Mouse (Mus musculus): ENCODE measurements around the gene Ifna5. TPM values are rescaled to one million over a fixed set of nuclear protein-coding genes. Genes with fewer than 3 reads are reported as not detected.
"Not testable (repeated sequence)": the region's sequence is repeated elsewhere in the genome, so short reads cannot be mapped to it uniquely, and the experiment has no call there.

Gene Ifna5
- polyA plus RNA-seq, 1 experiment from 2014 or later: not detected

DNA sequence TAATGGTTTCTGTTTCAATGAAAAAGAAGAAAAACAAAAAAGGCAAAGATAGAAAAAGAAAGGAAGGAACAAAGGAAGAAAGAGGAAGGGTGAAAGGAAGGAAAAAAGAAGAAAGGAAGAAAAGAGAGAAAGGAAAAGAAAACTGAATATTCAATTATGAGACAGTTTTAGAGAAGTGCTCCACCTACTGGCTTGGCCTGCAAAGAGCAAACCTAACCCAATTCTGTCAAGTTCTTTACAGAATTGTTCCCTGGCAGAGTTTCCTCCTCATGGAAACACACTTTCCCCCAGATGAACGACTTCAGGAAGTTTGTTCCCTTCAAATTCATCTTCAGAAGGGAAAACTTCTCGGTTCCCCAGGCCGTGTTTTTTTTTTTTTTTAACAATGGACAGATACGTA lies 12.3 kb upstream of the Ifna5 start:
- Histone ChIP-seq H3K4me2 (no peak overlapping the region), H3K9ac (no peak overlapping the region), H3K4me3 (no peak overlapping the region), H3K36me3 (no peaks in the 10 kb centered on the region), H3K9me3 (replicated peaks) (no peaks in the 10 kb centered on the region), H3K27me3 (replicated peaks) (no peaks in the 10 kb centered on the region), H3K27ac (ENCODE audit: poor library complexity, severe bottlenecking) (no peak overlapping the region), H3K4me1 (replicated peaks) (no peaks in the 10 kb centered on the region)
- ATAC-seq (ENCODE audit: insufficient number of reproducible peaks, low FRiP score): no peak
- 25% methylated on average over 4 of the region's 4 CpGs for whole genome bisulfite sequencing

- not testable (repeated sequence) for H3K9me3 ChIP-seq (replicated peaks); H3K27me3 ChIP-seq (replicated peaks); H3K36me3 ChIP-seq; H3K4me1 ChIP-seq (replicated peaks); H3K27ac ChIP-seq (ENCODE audit: poor library complexity, severe bottlenecking); H3K4me2 ChIP-seq; H3K4me3 ChIP-seq; H3K9ac ChIP-seq; ATAC-seq (ENCODE audit: insufficient number of reproducible peaks, low FRiP score)
Measured at GRCm38 (mm10) chr4:88827116-88827515, 8.2 kb upstream of the Ifna5 start, which contains the start of gene Ifna6. Gene Ifna6, plus strand, starts transcription at chr4:88827416.

DNA sequence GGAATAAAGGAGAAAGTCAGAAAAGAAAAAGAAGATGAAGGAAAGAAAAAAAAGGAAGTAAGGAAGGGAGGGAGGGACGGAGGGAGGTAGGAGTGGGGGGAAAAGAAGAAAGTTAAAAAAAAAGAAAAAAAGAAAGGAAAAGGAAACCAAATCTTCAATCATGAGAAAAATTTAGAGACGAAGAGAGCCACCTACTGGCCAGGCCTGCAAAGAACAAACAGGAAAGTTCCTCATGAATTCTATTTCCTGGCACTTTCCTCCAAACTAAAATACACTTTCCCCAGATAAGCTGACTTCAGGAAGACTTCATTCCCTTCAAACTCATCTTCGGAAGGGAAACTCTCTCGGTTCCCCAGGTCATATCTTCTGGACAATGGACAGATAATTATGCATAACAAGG lies 4.8 kb upstream of the Ifna5 start:
- ATAC-seq (ENCODE audit: insufficient number of reproducible peaks, low FRiP score): no peak
- H3K4me2 ChIP-seq: no peak overlapping the region

DNA sequence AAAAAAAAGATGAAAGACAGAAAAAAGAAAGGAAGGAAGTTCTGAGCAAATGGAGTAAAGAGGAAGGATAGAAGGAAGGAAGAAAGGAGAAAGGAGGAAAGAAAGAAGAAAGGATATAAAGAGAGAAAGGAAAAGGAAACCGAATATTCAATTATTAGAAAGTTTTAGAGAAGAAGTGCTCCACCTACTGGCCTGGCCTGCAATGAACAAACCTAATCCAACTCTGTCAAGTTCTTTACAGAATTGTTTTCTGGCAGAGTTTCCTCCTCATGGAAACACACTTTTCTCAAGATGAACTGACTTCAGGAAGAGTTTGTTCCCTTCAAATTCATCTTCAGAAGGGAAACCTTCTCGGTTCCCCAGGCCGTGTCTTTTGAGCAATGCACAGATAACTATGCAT lies 3.5 kb downstream of the Ifna5 start:
- H3K4me3 ChIP-seq: no peak overlapping the region
- whole genome bisulfite sequencing: 40% methylated on average over 3 of the region's 3 CpGs

More for the DNA sequence above, 4.8 kb upstream of the Ifna5 start:
- WGBS: 28% methylated on average over 4 of the region's 4 CpGs
- Histone ChIP-seq H3K27ac (ENCODE audit: poor library complexity, severe bottlenecking) (no peak overlapping the region), H3K4me3 (no peak overlapping the region), H3K36me3 (no peaks in the 10 kb centered on the region), H3K9ac (no peak overlapping the region), H3K27me3 (replicated peaks) (no peaks in the 10 kb centered on the region; the same call in 1 of the 2 replicates), H3K9me3 (replicated peaks) (no peaks in the 10 kb centered on the region), H3K4me1 (replicated peaks) (no peaks in the 10 kb centered on the region)

GRCm38 (mm10) chr4:88840058-88840457 lies 4.7 kb downstream of the Ifna5 start:
- Histone ChIP-seq H3K9me3 (replicated peaks) (no peaks in the 10 kb centered on the region), H3K9ac (no peak overlapping the region), H3K27me3 (replicated peaks) (peaks cover 5% of the 10 kb centered on the region; the same call in 1 of the 2 replicates), H3K4me1 (replicated peaks) (no peaks in the 10 kb centered on the region), H3K4me2 (no peak overlapping the region), H3K4me3 (no peak overlapping the region), H3K36me3 (no peaks in the 10 kb centered on the region), H3K27ac (ENCODE audit: poor library complexity, severe bottlenecking) (no peak overlapping the region)
- no peak for ATAC-seq (ENCODE audit: insufficient number of reproducible peaks, low FRiP score)
- WGBS: 58% methylated on average over 3 of the region's 3 CpGs

More for the DNA sequence above, 3.5 kb downstream of the Ifna5 start:
- Histone ChIP-seq H3K36me3 (no peaks in the 10 kb centered on the region), H3K9me3 (replicated peaks) (no peaks in the 10 kb centered on the region), H3K27me3 (replicated peaks) (peaks cover 5% of the 10 kb centered on the region; the same call in 1 of the 2 replicates), H3K9ac (no peak overlapping the region), H3K4me1 (replicated peaks) (no peaks in the 10 kb centered on the region), H3K27ac (ENCODE audit: poor library complexity, severe bottlenecking) (no peak overlapping the region), H3K4me2 (no peak overlapping the region)
- no peak for ATAC-seq (ENCODE audit: insufficient number of reproducible peaks, low FRiP score)

GRCm38 (mm10) chr4:88841438-88841911 lies 6.2 kb downstream of the Ifna5 start, which contains the start of gene Ifna4:
Gene Ifna4, plus strand, starts transcription at chr4:88841861.
- Histone ChIP-seq H3K27ac (ENCODE audit: poor library complexity, severe bottlenecking) (no peak within 1 kb of the TSS), H3K4me3 (no peak within 1 kb of the TSS), H3K9me3 (replicated peaks) (no peaks in the 10 kb centered on the region), H3K9ac (no peak within 1 kb of the TSS), H3K27me3 (replicated peaks) (peaks cover 5% of the 10 kb centered on the region; the same call in 1 of the 2 replicates), H3K36me3 (no peaks in the 10 kb centered on the region), H3K4me1 (replicated peaks) (no peaks in the 10 kb centered on the region), H3K4me2 (no peak within 1 kb of the TSS)
- no peak for ATAC-seq (ENCODE audit: insufficient number of reproducible peaks, low FRiP score)
- 53% methylated on average over 2 of the region's 2 CpGs for WGBS

- ATAC-seq (ENCODE audit: insufficient number of reproducible peaks, low FRiP score): no peak
- Histone ChIP-seq H3K27me3 (replicated peaks) (peaks cover 5% of the 10 kb centered on the region; the same call in 1 of the 2 replicates), H3K36me3 (no peaks in the 10 kb centered on the region), H3K4me3 (no peak overlapping the region), H3K9ac (no peak overlapping the region), H3K4me2 (no peak overlapping the region), H3K4me1 (replicated peaks) (no peaks in the 10 kb centered on the region), H3K9me3 (replicated peaks) (no peaks in the 10 kb centered on the region), H3K27ac (ENCODE audit: poor library complexity, severe bottlenecking) (no peak overlapping the region)
- 47% methylated on average over 2 of the region's 2 CpGs for WGBS
Measured at GRCm38 (mm10) chr4:88845334-88845733, 10.0 kb downstream of the Ifna5 start.

GRCm38 (mm10) chr4:88849698-88850097 lies 14.4 kb downstream of the Ifna5 start, which contains the start of gene Ifna1:
Gene Ifna1, plus strand, starts transcription at chr4:88850087.
- WGBS: 82% methylated on average over 1 of the region's 1 CpGs
- ATAC-seq (ENCODE audit: insufficient number of reproducible peaks, low FRiP score): no peak
- H3K9me3 ChIP-seq (replicated peaks): no peaks in the 10 kb centered on the region
- no peaks in the 10 kb centered on the region for H3K4me1 ChIP-seq (replicated peaks)
- H3K36me3 ChIP-seq: no peaks in the 10 kb centered on the region
- no peak within 1 kb of the TSS for H3K27ac ChIP-seq (ENCODE audit: poor library complexity, severe bottlenecking)
- H3K4me3 ChIP-seq: no peak within 1 kb of the TSS
- H3K27me3 ChIP-seq (replicated peaks): 0 out of 2 replicates have a peak, but pooled peaks cover 3% of the 10 kb centered on the region
- H3K9ac ChIP-seq: no peak within 1 kb of the TSS
- no peak within 1 kb of the TSS for H3K4me2 ChIP-seq

- 0 out of 2 replicates have a peak, but pooled peaks cover 3% of the 10 kb centered on the region for H3K27me3 ChIP-seq (replicated peaks)
- H3K9me3 ChIP-seq (replicated peaks): no peaks in the 10 kb centered on the region
- H3K36me3 ChIP-seq: no peaks in the 10 kb centered on the region
- H3K4me1 ChIP-seq (replicated peaks): no peaks in the 10 kb centered on the region
- no peak overlapping the region for H3K9ac ChIP-seq
- 72% methylated on average over 4 of the region's 4 CpGs for WGBS
- no peak overlapping the region for H3K4me3 ChIP-seq
- H3K27ac ChIP-seq (ENCODE audit: poor library complexity, severe bottlenecking): no peak overlapping the region
- ATAC-seq (ENCODE audit: insufficient number of reproducible peaks, low FRiP score): no peak
- no peak overlapping the region for H3K4me2 ChIP-seq
Measured at GRCm38 (mm10) chr4:88851026-88851763, 15.9 kb downstream of the Ifna5 start.

- H3K27me3 ChIP-seq (replicated peaks): peaks cover 22% of the 10 kb centered on the region
- H3K9ac ChIP-seq: no peak overlapping the region
- no peaks in the 10 kb centered on the region for H3K4me1 ChIP-seq (replicated peaks)
- no peaks in the 10 kb centered on the region for H3K36me3 ChIP-seq
- no peak overlapping the region for H3K27ac ChIP-seq (ENCODE audit: poor library complexity, severe bottlenecking)
- no peak overlapping the region for H3K4me3 ChIP-seq
- no peaks in the 10 kb centered on the region for H3K9me3 ChIP-seq (replicated peaks)
- no peak overlapping the region for H3K4me2 ChIP-seq
- ATAC-seq (ENCODE audit: insufficient number of reproducible peaks, low FRiP score): no peak
Measured at GRCm38 (mm10) chr4:88859214-88859613, 23.9 kb downstream of the Ifna5 start.

- Histone ChIP-seq H3K9me3 (replicated peaks) (no peaks in the 10 kb centered on the region), H3K4me1 (replicated peaks) (0 out of 2 replicates have a peak, but pooled peaks cover 6% of the 10 kb centered on the region), H3K4me3 (no peak overlapping the region), H3K27me3 (replicated peaks) (peaks cover 30% of the 10 kb centered on the region), H3K4me2 (no peak overlapping the region), H3K36me3 (no peaks in the 10 kb centered on the region), H3K9ac (no peak overlapping the region), H3K27ac (ENCODE audit: poor library complexity, severe bottlenecking) (no peak overlapping the region)
- ATAC-seq (ENCODE audit: insufficient number of reproducible peaks, low FRiP score): no peak
- 7% methylated on average over 7 of the region's 7 CpGs for WGBS
Measured at GRCm38 (mm10) chr4:88863309-88863708, 28.0 kb downstream of the Ifna5 start.
